Mouse (Mus musculus): ENCODE data around the gene Arrdc3.
"Not testable (repeated sequence)": the region's sequence is repeated elsewhere in the genome, so short reads cannot be mapped to it uniquely, and the experiment has no call there.

Gene Arrdc3

GRCm38 (mm10) chr13:80883190-80883589 lies at the start of gene Arrdc3:
Arrdc3 (plus strand) TSS chr13:80883384.
- in situ Hi-C loops (cut with MseI, MboI): loop anchor here (5.0 kb wide), 1 partner anchor 269 kb away; no protein-coding TSS in a partner anchor

GRCm38 (mm10) chr13:80862215-80862614 lies 21.0 kb upstream of the Arrdc3 start:
- in situ Hi-C loops (cut with MseI, MboI): loop anchor here (10.0 to 25.0 kb wide), 2 partner anchors 500 to 563 kb away; no protein-coding TSS in a partner anchor

GRCm38 (mm10) chr13:80864195-80864594 lies 19.0 kb upstream of the Arrdc3 start:
- in situ Hi-C loops (cut with MseI, MboI): loop anchor here (10.0 to 25.0 kb wide), 2 partner anchors 498 to 561 kb away; no protein-coding TSS in a partner anchor

DNA sequence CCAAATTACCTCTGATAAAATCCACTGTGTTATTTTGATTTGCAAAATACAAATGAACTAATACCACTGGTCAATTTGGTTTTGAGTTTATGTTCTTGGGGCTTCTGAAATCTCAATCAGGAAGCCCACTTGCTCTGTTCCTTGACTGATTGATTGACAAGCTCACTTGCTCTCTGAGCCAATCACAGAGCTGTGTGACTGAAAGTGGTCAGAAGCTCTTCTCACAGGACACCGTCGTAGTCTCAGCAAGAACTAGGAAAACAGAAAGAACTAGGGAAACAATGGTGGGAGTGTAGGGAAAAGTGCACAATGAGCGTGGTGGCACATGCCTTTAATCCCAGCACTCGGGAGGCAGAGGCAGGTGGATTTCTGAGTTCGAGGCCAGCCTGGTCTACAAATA lies 8.1 kb upstream of the Arrdc3 start:
- in situ Hi-C loops (cut with MseI, MboI): no loop called here

- in situ Hi-C loops (cut with MseI, MboI): loop anchor here (5.0 kb wide), 1 partner anchor 272 kb away; no protein-coding TSS in a partner anchor
These were observed 2.4 kb upstream of the Arrdc3 start for GRCm38 (mm10) chr13:80880756-80881155.

DNA sequence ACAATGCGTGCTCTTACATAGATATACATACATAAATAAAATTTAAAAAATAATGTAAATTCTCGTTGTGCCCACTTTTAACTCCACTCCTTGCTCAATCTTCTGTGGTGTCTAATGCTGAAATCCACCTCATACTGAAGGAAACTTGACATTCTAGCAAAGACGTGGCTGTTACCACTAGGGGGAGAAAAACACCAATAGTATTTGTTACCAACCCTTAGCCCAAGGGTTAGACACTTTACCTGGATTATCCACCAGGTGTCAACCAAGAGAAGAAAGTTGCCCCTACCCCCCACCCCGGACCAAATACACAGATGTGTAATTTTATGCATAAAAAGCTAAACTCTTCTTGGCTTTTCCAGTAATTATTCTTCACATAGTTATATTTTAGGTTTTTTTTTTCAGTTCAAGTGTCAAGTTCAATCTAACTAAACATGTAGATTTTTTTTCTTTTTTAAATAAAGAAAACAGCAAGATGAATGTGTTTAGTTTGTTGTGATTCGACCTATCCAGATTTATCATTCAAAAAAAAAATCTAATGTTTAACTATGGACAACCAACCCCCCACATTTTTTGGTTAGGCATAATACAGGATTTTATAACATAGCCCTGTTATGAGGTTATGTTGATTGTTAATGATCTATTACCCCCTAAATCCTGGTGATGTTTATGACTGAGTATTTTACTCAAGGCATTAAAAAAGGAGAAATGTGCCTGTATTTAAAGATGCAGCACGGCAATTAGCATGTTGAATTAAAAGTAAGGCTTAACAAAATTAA lies 1.3 kb upstream of the Arrdc3 start:
- in situ Hi-C loops (cut with MseI, MboI): loop anchor here (5.0 kb wide), 1 partner anchor 270 kb away; no protein-coding TSS in a partner anchor

- in situ Hi-C loops (cut with MseI, MboI): loop anchor here (5.0 kb wide), 1 partner anchor 270 kb away; no protein-coding TSS in a partner anchor
These were observed 458 bp upstream of the Arrdc3 start for GRCm38 (mm10) chr13:80882716-80883135.

DNA sequence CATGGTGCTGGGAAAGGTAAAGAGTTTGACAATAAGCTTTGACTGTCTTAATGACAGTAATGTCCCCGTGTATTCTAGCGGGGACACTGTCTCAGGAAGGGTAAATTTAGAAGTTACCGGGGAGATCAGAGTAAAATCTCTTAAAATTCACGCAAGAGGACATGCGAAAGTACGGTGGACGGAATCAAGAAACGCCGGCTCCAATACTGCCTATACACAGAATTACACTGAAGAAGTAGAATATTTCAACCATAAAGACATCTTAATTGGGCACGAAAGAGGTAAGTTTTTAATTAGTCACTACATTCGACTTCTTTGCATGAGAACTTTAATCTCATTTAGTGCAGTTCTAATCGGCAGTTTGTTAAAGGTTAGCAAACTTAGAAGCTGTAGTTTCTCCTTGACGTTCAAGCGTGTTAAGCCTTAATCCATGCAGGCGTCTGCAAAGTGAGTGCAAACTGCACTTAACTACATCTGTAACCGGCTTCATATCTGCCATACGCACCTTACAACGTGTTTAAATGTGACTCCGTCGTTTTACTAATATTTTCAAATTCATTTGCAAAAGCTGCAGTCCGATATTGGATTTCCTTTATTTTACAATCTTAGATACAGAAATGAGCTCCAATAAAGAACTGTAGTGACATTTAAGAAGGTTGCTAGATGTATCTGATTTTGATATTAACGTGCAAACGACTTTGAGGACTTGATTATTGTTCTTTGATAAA lies 629 bp downstream of the Arrdc3 start:
- in situ Hi-C loops (cut with MseI, MboI): loop anchor here (5.0 kb wide), 1 partner anchor 268 kb away; no protein-coding TSS in a partner anchor

DNA sequence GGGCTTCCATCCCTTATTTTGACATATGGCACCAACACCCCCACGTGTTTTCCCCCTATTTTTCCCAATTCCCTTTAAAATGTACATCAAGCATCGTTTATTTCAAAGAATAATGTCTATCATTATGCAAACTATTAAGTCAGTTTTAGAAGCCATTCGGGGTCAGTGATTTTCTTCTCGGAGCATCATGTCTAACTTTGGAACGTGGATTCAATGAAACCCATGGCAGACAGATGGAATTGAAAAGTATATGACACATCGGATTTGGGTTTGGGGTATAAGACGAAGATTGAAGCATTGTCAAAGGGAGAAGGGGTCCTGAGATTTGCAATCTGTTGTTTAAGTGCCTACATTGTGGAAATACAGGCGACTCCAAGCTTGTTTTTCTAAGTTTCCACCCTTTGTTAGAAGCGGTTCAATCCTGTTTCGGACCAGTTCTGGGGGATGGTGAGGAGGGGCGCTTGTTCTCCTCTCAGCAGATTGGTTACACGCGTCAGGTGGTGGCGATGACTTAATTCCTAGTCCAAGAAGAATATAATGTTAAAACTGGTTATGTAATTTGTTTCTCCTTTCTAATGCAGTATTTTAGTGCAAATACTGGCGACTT lies 1.3 kb downstream of the Arrdc3 start:
- in situ Hi-C loops (cut with MseI, MboI): loop anchor here (5.0 kb wide), 1 partner anchor 268 kb away; no protein-coding TSS in a partner anchor

GRCm38 (mm10) chr13:80885103-80885833 lies 2.1 kb downstream of the Arrdc3 start:
- in situ Hi-C loops (cut with MseI, MboI): no loop called here

DNA sequence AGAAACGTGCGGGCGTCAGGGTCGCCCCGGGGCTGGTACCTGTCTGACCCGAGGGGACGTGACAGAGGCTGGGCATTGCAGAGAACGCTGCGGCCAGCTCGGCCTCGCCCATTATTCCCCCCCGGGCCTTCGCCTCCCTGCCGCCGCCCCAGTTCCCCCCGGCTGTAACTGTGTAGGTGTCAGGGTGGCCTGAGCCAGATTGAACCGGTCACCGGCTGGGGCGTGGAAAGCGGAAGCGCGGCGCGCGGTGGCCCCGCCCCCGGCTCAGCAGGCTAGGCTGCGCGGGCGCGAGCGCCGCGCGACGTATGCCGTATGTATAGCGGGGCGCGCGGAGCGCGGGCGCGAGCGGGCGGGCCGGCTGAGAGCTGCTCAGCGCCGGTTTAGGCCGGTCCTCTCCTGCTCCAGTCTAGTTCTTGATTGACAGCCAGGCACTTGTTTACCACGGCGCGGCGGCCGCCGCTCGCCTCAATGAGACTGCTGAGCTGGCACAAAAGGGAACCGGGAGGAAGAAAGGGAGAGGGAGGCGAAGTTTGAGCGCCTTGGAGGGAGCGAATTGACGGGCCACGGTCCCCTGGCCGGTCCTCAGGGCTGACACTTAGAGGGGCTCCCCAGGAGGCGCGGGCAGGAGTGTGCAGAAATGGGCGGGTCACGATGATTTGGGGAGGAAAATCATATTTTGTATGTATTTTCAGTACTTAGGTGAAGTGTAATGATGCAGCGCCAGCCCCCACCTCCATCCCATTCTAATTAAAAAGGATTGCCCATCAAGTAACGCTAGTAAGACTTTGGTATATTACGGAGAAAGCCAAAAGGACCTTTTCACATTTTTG lies 2.9 kb downstream of the Arrdc3 start:
- in situ Hi-C loops (cut with MseI, MboI): no loop called here

DNA sequence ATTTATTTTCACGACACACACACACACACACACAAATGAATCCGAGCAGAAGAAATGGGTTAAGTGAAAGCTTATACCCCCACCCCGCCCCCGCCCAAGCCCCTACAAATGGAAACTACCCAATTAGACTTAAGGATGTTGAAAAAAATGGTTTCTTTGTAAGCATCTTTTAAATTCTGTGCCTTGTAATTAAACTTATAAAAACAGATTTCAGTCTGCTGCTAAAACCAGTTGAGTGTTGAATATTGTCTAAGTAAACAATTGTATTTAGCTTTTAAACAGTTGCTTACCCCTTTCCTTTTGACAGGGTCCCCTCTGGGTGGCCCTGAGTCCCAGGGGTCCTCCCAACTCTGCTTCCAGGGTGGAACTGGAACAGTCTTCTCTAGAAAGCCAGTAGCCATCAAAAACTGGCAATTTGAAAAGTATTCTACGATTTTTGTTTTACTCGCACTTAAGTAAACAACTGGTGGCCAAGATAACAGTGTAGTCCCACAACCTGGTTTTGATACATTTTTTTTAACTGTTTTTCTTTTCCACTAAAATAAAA lies 3.6 kb downstream of the Arrdc3 start:
- in situ Hi-C loops (cut with MseI, MboI): no loop called here

GRCm38 (mm10) chr13:80887842-80888241 lies 4.7 kb downstream of the Arrdc3 start:
- in situ Hi-C loops (cut with MseI, MboI): no loop called here

- in situ Hi-C loops (cut with MseI, MboI): not testable (repeated sequence)
These were observed 11.7 kb downstream of the Arrdc3 start for GRCm38 (mm10) chr13:80894928-80895327.

GRCm38 (mm10) chr13:80897411-80897810 lies 14.2 kb downstream of the Arrdc3 start:
- in situ Hi-C loops (cut with MseI, MboI): no loop called here

- in situ Hi-C loops (cut with MseI, MboI): no loop called here
These were observed 14.9 kb downstream of the Arrdc3 start for GRCm38 (mm10) chr13:80898095-80898494.

- in situ Hi-C loops (cut with MseI, MboI): no loop called here
These were observed 16.3 kb downstream of the Arrdc3 start for GRCm38 (mm10) chr13:80899435-80900029.

DNA sequence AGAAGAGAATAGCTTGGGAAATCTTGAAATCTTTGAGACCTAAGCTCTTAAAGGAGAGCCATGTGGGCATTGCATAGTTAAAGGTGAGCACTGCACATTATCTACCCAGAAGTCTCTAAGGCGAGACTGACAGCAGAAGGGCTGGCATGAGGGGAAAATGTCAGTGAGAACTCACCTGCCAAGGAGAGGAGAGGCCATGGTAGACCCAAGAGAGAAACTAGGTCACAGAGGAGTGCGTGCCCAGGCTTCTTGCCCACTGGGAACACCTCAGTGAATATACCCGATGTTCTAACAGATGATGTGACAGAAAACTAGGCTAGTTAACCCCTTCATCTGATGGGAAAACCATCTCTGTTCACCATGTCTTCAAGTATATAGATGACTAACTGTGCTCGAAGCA lies 18.2 kb downstream of the Arrdc3 start:
- in situ Hi-C loops (cut with MseI, MboI): no loop called here

GRCm38 (mm10) chr13:80902796-80903195 lies 19.6 kb downstream of the Arrdc3 start:
- in situ Hi-C loops (cut with MseI, MboI): no loop called here

DNA sequence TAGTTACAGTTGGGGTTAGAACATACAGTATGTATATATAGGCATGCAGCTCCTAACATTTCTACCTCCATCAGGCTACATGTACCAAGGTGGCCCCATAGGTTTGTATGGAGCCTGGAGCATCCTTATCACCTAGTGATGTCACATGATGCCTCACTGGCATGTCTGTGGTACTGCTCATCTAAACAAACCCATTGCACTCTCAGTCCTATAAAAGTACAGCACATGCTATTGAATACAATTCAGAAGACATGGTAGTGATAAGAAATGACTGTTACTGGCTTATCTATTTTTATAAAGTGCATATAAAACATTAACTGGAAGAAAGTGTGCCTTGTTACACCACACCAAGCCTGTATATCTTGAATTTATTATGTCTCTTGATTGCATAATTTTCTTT lies 30.2 kb downstream of the Arrdc3 start:
- in situ Hi-C loops (cut with MseI, MboI): no loop called here

Data from mouse trophoblast stem cell (cell line).